Mouse (Mus musculus): ENCODE measurements around the gene Scgb2b27. TPM values are rescaled to one million over a fixed set of nuclear protein-coding genes. Genes with fewer than 3 reads are reported as not detected.
"Not testable (repeated sequence)": the region's sequence is repeated elsewhere in the genome, so short reads cannot be mapped to it uniquely, and the experiment has no call there.

Scgb2b27 gene
- total and polyA plus RNA-seq, 2 experiments from 2014 or later, result not detected

DNA sequence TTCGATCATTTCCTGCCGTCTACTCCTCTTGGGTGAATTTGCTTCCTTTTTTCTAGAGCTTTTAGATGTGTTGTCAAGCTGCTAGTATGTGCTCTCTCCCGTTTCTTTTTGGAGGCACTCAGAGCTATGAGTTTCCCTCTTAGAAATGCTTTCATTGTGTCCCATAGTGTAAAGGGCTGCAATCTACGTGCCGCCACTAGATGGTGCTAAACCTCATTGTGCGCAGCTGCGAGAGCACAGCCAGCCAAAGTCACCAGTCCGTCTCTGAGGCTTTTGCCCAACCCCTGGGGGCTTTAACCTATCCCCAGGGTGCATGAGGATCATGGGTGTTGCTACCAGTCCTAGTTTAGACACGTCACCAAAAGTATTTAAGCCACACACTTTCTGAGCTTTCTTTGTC is 31.5 kb downstream of the Scgb2b27 start:
- TF ChIP-seq CTCF (IDR thresholded peaks at IDR 0.05; ENCODE audit: low read depth), result peak; percentile 38
- not testable (repeated sequence) for DNase-seq (ENCODE audit: low spot score); H3K4me1 ChIP-seq (ENCODE audit: control insufficient read depth, insufficient read depth); H3K4me3 ChIP-seq (ENCODE audit: low read depth, low read length); H3K4me2 ChIP-seq (ENCODE audit: low read depth, low read length); H3K9ac ChIP-seq (replicated peaks; ENCODE audit: low read depth, low read length); H3K36me3 ChIP-seq (replicated peaks; ENCODE audit: control insufficient read depth, insufficient read depth, low read length); H3K9me3 ChIP-seq (replicated peaks; ENCODE audit: control insufficient read depth, low read length); H3K27me3 ChIP-seq (ENCODE audit: control insufficient read depth, insufficient read depth, low read length); H3K27ac ChIP-seq (ENCODE audit: low read depth); ATAC-seq (ENCODE audit: insufficient read depth, low read depth)
- WGBS, result 20% methylated on average over 8 of the region's 9 CpGs

Other genes starting within 250 kb of the Scgb2b27 start
- not detected in 2 replicates for gene Scgb2b26, start 68.9 kb downstream of the Scgb2b27 start, total RNA-seq (2014; rRNA removed; ENCODE audit: low replicate concordance)
- gene Scgb2b26, start 68.9 kb downstream of the Scgb2b27 start, polyA plus RNA-seq (2015; fragmentation: Nextera tagmentation; extraction: Ambion mirVana), result not detected in 2 replicates
- not detected in 2 replicates for gene Scgb1b27, start 7.5 kb upstream of the Scgb2b27 start, total RNA-seq (2014; rRNA removed; ENCODE audit: low replicate concordance)
- not detected in 2 replicates for gene Scgb1b27, start 7.5 kb upstream of the Scgb2b27 start, polyA plus RNA-seq (2015; fragmentation: Nextera tagmentation; extraction: Ambion mirVana)
- not detected in 2 replicates for gene Scgb1b30, start 81.5 kb upstream of the Scgb2b27 start, total RNA-seq (2014; rRNA removed; ENCODE audit: low replicate concordance)
- not detected in 2 replicates for gene Scgb1b30, start 81.5 kb upstream of the Scgb2b27 start, polyA plus RNA-seq (2015; fragmentation: Nextera tagmentation; extraction: Ambion mirVana)
- 39.3 and 55.5 TPM in 2 replicates for gene Wtip, start 119.3 kb upstream of the Scgb2b27 start, total RNA-seq (2014; rRNA removed; ENCODE audit: low replicate concordance)
- gene Wtip, start 119.3 kb upstream of the Scgb2b27 start, polyA plus RNA-seq (2015; fragmentation: Nextera tagmentation; extraction: Ambion mirVana), result 1.9 and 2.2 TPM in 2 replicates
- gene Uba2, start 155.7 kb upstream of the Scgb2b27 start, total RNA-seq (2014; rRNA removed; ENCODE audit: low replicate concordance), result 54.8 and 57.3 TPM in 2 replicates
- gene Uba2, start 155.7 kb upstream of the Scgb2b27 start, polyA plus RNA-seq (2015; fragmentation: Nextera tagmentation; extraction: Ambion mirVana), result 55.7 and 59.3 TPM in 2 replicates
- 32.5 and 41.9 TPM in 2 replicates for gene Pdcd2l, start 182.7 kb upstream of the Scgb2b27 start, total RNA-seq (2014; rRNA removed; ENCODE audit: low replicate concordance)
- 41.7 and 44.0 TPM in 2 replicates for gene Pdcd2l, start 182.7 kb upstream of the Scgb2b27 start, polyA plus RNA-seq (2015; fragmentation: Nextera tagmentation; extraction: Ambion mirVana)
- gene Gpi1, start 216.4 kb upstream of the Scgb2b27 start, total RNA-seq (2014; rRNA removed; ENCODE audit: low replicate concordance), result 645 and 692 TPM in 2 replicates
- gene Gpi1, start 216.4 kb upstream of the Scgb2b27 start, polyA plus RNA-seq (2015; fragmentation: Nextera tagmentation; extraction: Ambion mirVana), result 587 and 618 TPM in 2 replicates
- gene Gm6096, start 237.1 kb upstream of the Scgb2b27 start, total RNA-seq (2014; rRNA removed; ENCODE audit: low replicate concordance), result not detected in 2 replicates
- gene Gm6096, start 237.1 kb upstream of the Scgb2b27 start, polyA plus RNA-seq (2015; fragmentation: Nextera tagmentation; extraction: Ambion mirVana), result 0.32 TPM in 1 of 2 replicates, not detected in the other